Mouse (Mus musculus): ENCODE data around the gene Zfp90.
A peak's percentile ranks its signal among the peaks of the same experiment; 100 is the strongest.
"Not testable (repeated sequence)": the region's sequence is repeated elsewhere in the genome, so short reads cannot be mapped to it uniquely, and the experiment has no call there.

The Zfp90 gene

DNA sequence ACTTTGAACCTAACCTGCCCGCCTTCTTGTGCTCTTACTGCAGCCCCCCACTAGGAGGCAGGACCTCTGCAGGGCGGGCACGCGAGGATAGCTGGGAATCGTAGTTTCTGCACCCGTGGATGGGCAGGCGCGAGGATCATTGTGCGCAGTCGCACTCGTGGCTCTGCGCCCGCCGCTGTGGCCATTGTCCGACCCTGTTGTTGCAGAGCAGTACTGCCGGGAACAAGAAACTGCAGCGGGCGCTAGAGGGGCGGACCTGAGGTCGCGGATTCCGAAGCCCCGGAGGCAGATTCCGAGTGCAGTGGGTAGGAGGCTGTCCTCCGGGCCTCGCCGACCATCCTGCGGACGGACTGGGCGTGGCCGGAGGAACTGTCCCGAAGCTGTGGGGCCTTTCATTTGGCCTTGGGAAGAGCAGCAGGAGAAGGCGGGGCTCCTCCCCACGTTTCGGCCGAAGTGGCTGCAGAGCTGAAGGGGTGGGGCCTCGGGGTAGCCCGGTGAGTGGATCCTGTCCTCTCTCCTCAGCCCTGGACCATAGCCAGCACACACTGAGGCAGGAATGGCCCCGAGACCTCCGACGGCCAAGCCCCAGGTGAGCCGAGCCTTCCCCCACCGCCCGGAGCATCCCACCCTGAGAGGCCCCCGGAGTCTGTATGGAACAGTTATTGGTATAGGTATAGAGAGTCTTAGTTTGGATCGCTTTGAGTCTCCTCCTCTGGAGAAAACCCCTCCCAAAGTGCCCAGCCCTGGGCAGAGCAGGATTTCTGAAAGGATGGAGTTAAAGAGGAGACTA lies at the start of gene Zfp90:
Gene Zfp90, plus strand, starts transcription at position 146 of the 790 bp plus-strand sequence.
- peak; percentile 95 for DNase-seq (ENCODE audit: low read depth, low spot score)

DNA sequence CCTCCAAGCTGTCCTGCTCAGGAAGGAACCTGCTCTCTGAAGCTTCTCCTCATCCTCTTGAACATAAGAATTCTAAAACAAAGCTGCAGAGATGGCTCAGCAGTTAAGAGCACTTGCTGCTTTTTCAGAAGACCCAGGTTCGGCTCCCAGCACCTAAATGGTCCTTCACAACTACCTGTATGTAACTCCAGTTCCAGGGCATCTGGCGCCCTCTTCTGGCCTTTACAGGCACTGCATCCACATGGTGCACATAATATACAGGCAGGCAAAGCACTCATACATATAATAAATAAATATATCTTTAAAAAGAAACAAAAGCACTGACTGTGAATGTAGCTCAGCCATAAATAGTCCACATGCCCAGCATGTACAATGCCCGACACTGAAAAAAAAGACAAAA lies 46.6 kb upstream of the Zfp90 start:
- no peak for DNase-seq (ENCODE audit: low read depth, low spot score)

DNA sequence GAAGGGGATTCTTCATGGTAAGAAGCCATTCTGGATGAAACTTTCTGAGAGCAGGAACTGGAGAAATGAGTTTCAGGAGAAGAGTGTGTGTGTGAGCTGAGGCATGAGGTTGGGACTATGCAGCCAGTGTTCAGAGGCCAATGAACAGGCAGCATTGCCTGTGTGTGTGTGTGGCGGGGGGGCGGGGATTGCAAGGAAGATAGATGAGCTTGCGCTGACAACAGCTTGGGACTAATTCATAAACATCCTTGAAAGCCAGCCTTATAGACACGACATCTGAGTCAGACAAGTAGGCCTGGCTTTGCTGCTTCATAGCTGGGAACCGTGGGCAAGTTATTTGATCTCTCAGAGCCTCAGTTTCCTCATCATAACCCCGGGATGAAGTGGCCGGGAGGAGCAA lies 46.1 kb upstream of the Zfp90 start:
- no peak for DNase-seq (ENCODE audit: low read depth, low spot score)

DNA sequence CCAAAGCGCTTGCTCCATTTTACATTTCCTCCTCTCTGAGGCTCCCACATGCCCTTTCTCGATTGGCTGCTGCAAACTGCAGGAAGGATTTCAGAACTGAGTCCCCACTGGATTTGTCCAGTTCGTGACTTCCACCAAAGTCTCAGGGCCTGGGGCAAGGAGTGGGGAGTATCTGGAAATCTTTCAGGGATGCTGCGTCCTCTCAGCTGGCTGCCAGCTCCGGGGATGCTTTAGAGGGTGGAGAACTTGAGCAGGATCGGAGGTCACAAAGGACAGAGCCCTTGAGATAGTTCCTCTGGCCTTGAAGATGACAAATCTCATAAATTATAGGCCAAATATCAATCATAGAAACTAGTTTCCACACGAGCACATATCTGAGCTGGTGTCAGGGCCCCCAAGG lies 39.2 kb upstream of the Zfp90 start:
- no peak for DNase-seq (ENCODE audit: low read depth, low spot score)

DNA sequence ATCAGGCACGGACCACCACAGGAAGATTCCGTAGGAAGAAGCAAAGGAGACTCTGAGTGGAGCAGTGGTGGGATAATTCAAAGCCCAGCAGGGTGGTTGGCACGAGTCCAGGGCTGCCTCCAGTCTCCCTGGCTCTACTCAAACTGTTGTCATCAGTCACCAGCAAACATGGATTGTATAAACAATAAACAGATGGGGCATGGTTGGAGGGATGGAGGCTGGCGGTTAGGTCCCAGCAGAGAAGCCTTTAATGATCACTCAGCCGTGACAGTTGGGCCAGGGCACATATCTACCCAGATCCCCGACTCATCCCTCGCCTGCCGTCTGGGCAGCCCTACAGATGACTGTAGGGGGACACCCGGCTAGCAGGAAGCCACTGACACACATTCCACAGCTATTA lies 38.3 kb upstream of the Zfp90 start:
- no peak for DNase-seq (ENCODE audit: low read depth, low spot score)

DNA sequence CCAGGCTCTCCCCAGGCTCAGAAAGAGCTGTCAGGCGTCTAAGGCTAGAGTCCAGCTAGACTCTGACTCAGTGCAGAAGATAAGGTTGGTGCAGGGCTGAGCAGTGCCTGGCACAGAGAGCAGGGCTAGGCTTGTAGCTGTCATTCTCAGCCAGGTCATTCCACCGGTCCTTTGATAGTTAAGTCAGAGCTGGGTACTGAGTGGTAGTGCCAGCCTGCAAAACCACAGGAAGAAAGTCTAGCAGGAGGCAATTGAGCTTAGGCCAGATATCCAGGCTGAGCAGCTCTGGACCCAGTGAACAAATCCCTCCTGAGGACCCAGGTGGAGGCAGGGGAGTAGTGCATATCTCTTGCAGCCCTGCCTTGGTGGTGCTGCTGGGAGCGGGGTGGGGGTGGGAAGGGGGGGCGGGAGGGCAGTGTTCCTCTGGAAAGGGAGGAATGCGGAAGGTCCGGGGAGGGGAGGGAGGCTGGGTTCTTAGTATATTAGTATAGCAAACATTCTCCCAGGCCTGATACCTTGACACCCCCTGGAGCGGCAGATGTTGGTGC lies 36.6 kb upstream of the Zfp90 start:
- no peak for DNase-seq (ENCODE audit: low read depth, low spot score)

DNA sequence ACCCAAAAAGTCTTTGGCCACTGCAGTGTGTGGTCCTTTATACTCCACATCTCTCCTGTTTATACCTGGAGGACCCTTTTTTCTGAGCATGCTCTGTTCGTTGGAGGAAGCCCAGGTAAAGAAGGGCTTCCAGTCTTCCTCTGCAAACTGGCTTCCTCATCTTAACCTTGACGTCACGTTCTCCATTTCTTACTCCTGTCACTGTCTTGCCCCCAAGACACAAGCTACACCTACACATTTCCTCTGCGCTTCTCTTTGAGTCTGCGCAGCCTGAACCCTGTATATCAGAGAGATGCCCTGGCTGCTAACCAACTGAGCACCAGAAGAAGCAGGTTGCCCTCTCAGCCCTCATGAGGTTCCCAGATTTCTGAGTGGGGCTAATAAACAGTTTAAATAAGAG lies 35.8 kb upstream of the Zfp90 start:
- DNase-seq (ENCODE audit: low read depth, low spot score), result no peak

DNA sequence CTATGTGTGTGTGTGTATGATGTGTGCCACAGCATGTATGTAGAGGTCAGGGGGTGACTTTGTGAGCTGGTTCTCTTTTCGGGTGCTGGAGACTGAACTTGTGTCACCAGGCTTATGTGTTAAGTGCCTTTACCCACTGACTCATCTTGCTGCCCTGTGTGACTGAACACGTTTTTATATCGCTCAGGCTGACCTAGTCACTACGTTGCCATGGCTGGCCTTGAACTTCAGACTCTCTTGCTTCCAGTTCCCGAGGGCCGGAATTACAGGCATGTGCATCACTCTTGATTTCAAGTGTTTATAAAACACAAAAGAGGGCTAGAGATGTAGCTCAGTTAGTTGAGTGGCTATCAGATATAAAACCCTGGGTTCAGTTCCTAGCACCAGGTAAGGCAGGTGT lies 34.1 kb upstream of the Zfp90 start:
- no peak for DNase-seq (ENCODE audit: low read depth, low spot score)

DNA sequence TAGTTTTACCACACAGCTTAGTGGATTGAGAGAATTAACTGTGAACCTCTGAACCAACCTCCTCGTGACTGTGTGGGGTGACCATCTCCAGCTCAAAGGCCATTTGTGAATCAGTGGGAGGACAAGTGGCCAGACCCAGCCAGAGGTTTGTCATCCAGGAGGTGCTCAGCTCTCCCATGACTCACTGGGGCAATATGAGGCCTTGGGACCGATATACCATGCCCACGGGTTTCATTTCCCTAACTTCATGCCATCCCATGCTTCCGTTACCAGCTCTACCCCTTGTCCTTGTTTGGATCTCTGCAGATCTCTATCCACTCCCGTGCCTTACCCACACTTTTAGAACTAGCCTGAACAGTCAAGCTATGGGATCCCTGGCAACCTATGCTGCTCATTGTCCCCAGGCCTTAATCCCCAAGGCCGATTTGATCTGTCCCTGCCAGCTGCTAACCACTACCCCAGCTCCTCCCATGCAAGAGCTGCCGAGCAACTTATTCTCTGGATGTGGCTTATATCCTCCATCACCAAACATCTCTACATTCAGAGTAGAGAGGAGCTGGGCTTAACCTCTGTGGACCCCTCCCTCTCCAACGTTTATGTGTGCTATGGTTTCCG lies 27.2 kb upstream of the Zfp90 start:
- no peak for DNase-seq (ENCODE audit: low read depth, low spot score)

DNA sequence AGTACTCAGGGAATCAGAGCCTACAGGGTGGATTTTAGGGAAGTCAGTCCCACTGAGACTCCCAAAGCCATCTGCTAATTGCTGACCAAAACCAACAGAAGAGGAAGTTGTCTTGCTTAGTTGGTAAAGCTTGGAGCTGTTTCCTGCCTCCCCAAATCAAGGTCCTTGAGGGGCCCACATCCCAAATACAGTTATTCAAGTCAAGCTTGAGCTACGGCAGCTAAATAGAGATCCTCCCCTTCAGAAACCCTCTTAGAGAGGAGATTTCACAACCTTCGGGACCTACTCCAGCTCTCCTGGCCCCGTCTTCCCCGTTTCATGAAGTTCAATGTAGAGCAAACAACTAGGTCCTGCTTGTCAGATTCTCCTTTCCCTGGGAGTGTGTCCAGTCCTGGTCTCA lies 20.6 kb upstream of the Zfp90 start:
- DNase-seq (ENCODE audit: low read depth, low spot score), result no peak

DNA sequence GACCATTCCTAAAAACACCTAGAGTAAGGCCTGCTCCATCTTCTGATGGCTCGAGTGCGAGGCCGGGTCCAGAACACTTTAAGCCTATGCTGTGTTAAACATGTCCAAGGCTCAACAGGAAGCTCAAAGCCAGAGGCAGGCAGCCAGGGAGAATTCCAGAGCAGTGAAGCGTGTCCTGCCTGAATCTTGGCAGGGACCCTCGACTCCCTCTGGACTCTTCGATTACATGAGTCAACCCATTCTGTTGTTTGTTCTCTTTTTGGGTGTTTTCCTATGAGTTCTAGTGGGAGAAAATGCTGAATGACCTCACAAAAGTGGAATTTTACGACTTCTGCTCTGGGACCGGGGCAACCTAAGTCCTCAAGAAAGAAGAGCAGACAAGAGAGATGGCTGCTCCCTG lies 15.4 kb upstream of the Zfp90 start:
- DNase-seq (ENCODE audit: low read depth, low spot score), result no peak

DNA sequence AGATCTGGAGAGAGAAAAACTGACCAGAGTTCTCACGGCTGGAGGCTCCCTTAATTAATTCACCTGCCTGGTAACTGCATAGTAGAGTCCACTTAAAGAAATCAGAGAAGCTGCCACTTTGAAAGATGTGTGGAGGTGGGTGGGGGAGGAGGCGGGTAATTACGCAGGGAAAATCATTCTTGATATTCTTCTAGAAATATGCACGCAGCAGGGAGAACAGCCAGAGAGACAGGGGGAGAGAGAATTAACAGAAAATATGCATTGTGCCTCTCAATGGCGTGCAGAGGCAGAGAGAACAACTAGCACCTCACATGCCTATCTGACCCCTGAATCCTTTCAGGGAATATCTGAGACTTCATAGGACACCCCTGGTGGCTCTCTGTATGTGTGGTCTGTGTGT lies 14.9 kb upstream of the Zfp90 start:
- no peak for DNase-seq (ENCODE audit: low read depth, low spot score)

DNA sequence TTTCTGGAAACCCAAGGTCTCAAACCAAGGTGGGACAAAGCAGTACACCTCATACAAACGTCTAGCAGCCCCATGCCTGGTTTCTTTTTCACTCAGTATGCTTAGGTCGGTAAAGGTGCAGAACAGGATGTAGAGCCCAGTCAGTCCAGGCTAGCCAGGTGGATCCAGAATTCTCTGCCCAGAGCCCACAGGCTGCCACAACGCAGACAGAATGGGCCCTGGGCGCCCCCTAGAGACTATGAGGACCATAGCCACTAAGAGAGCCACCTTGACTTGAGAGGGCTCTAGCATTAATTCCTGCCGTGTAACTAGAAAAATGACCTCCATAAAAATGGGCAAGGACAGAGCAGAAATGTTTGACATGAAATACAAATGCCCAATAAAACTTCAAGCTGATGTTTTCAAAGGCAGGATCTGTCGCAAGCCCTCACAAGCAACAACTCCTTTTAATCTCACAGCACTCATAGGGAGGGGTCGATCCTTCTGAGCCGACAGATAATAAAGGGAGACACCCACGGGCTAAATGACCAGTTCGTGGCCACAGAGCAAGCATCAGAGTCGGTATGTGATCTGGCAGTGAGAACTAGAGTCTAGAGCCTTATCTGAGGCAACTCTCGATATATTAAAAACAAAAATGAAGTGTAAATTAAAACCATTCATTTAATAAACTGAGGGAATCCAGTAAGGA lies 11.7 kb upstream of the Zfp90 start:
- no peak for DNase-seq (ENCODE audit: low read depth, low spot score)

DNA sequence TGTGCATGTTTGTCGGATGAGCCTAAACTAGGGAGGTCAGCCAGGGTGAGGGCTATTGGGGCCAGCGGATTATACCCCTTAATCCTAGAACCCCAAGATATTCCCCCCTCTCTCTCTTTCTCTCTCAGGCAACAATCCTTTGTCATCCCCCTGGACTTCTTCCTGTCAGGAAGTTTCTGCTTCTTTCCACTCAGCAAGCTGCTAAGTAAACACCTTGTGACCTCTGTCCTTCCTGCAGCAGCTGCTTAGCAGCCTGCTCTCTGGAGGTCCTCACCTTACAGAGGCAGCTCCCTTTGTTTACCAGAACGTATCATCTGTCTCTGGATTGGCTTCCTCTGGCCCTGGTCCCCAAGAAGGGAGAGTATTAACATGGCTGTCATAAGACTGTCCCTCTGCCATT lies 10.3 kb upstream of the Zfp90 start:
- no peak for DNase-seq (ENCODE audit: low read depth, low spot score)

DNA sequence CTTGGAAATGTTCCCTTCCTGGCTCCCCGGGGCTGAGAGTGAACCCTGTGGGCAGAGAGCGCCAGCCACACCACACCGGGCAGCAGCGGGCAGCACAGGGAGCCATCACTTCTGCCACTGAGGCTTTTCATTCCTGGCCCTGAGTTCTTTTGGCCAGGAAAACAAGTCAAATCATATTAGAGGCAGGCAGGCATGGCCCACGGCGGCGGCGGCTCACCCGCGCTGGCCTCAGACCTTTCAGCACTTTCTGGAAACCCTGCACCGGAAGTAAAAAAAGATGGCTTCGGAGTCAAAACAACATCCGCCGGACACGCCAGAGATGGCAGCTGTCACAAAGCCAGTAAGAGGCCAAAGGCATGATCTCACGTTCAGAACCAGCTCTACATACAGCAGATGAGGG lies 9.3 kb upstream of the Zfp90 start:
- no peak for DNase-seq (ENCODE audit: low read depth, low spot score)

DNA sequence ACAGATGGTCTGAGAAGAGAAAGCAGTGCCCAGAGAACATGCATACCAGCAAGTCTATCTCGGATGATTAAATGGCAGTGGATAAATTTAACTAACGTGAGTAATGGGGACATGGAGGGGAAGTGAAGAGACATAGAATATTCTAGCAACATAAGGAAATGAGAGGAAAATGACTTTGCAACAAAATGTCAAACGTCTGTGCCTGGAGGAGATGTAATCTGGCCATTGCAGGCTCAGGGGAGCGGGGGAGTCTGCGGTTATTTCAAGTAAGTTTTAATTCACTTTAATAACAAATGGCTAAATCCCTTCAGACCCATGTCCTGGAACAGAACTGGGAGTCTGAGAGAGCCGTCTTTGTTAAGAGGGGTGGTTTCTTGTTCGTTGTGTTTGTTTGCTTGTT lies 5.1 kb upstream of the Zfp90 start:
- no peak for DNase-seq (ENCODE audit: low read depth, low spot score)

DNA sequence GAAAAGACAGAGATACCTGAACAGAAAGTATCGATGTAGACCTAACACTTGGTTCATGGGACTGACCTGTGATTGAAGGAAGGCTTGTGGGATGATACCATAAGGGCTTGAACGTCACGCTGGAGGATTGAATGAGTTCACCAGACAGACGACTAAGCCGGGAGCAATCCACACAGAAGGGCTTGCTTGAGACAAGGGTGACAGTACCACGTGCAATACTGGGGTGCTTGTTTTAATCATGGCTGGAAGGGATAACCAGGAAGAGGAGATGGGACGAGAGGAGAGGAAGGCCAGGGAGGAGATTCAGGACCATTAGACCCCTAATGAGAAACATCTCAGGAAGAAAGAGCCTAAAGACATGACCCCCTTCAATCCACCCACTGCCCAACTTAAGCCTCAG lies 4.6 kb upstream of the Zfp90 start:
- DNase-seq (ENCODE audit: low read depth, low spot score), result no peak

DNA sequence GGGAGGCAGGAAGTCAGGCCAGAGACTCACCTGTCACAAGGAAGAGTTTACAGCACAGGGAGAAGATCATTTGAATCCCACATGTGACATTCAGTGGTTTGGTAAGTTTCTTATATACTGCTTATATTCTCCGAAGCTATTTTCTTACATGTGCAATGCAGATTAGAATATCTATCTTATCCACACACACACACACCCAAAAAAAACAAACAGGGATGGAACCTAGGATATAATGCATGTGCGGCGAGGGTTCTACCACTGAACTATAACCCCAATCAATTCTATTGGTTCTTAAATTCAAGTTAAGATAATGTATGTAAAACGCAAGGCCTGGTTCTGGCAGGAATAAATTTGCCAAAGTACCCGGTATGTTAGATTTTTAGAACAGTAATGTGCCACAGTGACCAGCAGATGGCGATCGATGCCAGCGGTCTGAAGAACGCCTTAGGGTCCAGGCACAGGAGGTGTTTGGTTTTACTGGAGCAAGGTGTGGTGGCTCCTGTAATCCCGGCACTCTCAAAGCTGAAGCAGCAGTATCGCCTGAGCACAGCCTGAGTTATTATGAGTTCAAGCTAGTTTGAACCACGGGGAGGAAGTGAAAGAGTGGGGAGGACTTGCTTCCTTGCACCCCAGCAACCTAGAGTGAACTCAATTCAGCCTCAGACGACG lies 3.2 kb upstream of the Zfp90 start:
- DNase-seq (ENCODE audit: low read depth, low spot score), result peak; percentile 80

DNA sequence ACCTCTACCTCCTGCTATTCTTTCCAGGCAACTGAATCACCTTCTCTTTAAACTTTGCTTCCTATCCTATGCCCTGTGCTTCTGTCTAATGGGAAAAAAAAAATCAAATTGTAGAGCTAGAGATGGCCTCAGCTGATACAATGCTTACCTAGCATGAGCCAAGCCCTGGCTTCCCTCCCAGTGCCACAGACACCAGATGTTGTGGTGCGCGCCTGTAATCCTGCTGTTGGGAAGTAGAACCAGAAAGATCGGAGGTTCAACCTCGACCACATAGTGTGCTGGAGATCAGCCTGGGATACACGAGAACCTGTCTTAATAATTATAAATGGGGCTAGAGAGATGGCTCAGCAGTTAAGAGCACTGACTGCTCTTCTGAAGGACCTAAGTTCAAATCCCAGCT lies 2.6 kb downstream of the Zfp90 start:
- DNase-seq (ENCODE audit: low read depth, low spot score), result no peak

DNA sequence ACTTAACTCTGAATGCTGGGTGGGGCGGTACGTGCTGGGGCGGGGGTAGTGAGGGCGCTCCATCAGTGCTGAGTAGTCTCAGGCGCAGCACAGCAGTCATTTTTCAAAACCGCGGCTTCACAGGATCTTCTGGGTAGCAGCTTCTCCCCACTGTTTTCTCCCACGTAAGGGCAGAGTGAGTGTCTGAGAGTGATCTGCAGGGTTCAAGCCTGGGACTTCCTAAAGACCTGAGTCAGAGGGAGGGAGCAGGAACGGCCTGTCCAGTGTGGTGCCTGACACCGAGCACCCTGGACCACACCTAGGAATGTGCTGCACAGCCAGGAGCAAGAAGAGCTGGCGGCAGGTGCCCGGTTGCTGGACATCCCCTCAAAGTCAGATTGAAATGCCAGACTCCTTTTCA lies 16.0 kb downstream of the Zfp90 start:
- DNase-seq (ENCODE audit: low read depth, low spot score), result no peak

DNA sequence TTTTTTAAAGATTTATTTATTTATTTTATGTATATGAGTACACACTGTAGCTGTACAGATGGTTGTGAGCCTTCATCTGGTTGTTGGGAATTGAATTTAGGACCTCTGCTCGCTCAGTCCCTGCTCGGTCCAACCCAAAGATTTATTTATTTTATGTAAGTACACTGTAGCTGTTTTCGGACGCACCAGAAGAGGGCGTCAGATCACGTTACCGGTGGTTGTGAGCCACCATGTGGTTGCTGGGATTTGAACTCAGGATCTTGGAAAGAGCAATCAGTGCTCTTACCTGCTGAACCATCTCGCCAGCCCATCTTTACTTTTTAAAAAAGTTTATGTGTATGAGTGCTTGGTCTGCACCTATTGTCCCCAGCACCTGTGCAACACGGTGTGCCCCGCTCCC lies 16.8 kb downstream of the Zfp90 start:
- not testable (repeated sequence) for DNase-seq (ENCODE audit: low read depth, low spot score)

DNA sequence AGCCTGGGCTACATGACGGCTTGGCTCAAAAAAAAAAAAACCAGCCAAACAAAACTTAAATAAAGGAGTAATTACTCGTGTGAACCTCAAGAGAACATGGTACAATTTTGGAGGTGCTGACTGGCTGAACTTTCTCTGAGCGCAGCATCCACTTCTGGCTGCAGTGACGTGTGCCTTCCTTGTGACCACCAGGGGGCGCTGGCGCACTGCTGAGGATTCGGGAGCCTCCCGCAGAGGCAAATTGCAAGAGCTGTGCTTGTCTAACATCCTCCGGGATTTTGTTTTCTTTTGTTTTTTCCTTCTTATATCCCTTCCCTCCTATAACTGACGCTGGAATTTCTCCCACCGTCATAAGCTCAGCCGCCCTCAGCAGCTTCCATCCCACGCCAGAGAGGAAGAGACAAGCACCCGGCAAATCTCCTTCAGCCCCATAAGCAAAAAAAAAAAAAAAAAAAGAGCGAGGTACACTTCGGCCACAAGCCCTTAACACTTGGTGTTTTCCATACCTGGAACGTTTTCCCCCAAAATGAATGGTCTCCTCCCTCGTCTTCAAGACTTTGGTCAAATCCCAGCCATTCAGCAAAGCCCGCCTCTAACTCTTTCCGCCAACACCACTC lies 17.9 kb downstream of the Zfp90 start:
- DNase-seq (ENCODE audit: low read depth, low spot score), result peak; percentile 86

All from forelimb bud, embryonic 11.5 days (tissue).